Mouse (Mus musculus): ENCODE data around the gene Fam228b.

DNA sequence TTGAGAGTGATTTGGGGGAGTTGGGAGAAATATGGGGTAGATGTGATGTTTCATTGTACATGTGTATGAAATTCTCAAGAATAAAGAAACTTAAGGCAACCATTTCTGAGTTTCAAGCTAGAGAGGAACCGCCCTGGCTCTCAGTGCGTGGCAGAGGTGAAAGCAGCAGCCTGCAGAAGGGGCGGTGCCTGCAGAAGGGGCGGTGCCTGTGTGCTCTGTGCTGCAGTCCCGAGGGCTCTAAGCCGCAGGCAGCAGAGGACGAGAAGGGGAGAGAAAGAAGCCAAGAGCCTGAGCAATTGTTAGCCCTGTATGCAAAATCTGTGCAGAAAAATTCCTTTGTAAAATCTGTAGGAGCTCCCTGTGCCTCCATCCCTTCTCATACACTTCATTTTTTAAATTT lies 51.6 kb downstream of the Fam228b start:
- TF ChIP-seq EP300 (optimal IDR thresholded peaks at IDR 0.05), result no peak
- TF ChIP-seq CTCF (IDR thresholded peaks at IDR 0.05; ENCODE audit: low read depth), result no peak
